In genomic region chr9:37329456-37329855, GRCm38 (mm10) we compare ENCODE assay signal across 10 mouse cellular contexts. TPM values are rescaled to one million over a fixed set of nuclear protein-coding genes. Genes with fewer than 3 reads are reported as not detected.
A peak's percentile ranks its signal among the peaks of the same experiment; 100 is the strongest.
DNase-seq lines count a peak whose midpoint lies in the region; ATAC-seq lines count a peak whose summit lies in the region.
"Had no signal": no experiment of that assay in that cellular context is flagged by ENCODE, and none has a peak within 500 bp of the region (broad histone marks: within the 10 kb centered on the region; RNA-seq: fewer than 3 reads in every experiment).

No protein-coding gene starts in this region.

- no peak overlapping the region for H3K27ac ChIP-seq in midbrain, embryonic 14.5 days (replicated peaks; ENCODE audit: low read depth, low read length)
- H3K27ac ChIP-seq in midbrain, embryonic 15.5 days = no peak overlapping the region
- H3K27ac ChIP-seq in heart, embryonic 12.5 days (ENCODE audit: poor library complexity, severe bottlenecking) = no peak overlapping the region
- H3K27ac ChIP-seq: limb, embryonic 13.5 days had no signal

- H3K4me2 ChIP-seq in midbrain, embryonic 14.5 days (ENCODE audit: low read length) = no peak overlapping the region
- no peak overlapping the region for H3K4me2 ChIP-seq in midbrain, embryonic 15.5 days
- no peak overlapping the region for H3K4me2 ChIP-seq in heart, embryonic 12.5 days
- H3K4me2 ChIP-seq: limb, embryonic 13.5 days had no signal

- H3K36me3 ChIP-seq in midbrain, embryonic 14.5 days (ENCODE audit: control insufficient read depth, insufficient read depth, low read length) = no peaks in the 10 kb centered on the region
- H3K36me3 ChIP-seq in midbrain, embryonic 15.5 days (replicated peaks) = no peaks in the 10 kb centered on the region
- H3K36me3 ChIP-seq in heart, embryonic 12.5 days = no peaks in the 10 kb centered on the region
- H3K36me3 ChIP-seq: limb, embryonic 13.5 days had no signal

- H3K9ac ChIP-seq in midbrain, embryonic 14.5 days (replicated peaks; ENCODE audit: low read length) = no peak overlapping the region
- H3K9ac ChIP-seq in midbrain, embryonic 15.5 days = no peak overlapping the region
- H3K9ac ChIP-seq in heart, embryonic 12.5 days = no peak overlapping the region
- H3K9ac ChIP-seq: limb, embryonic 13.5 days had no signal

- no peaks in the 10 kb centered on the region for H3K27me3 ChIP-seq in midbrain, embryonic 14.5 days (ENCODE audit: control insufficient read depth, insufficient read depth, low read length)
- no peaks in the 10 kb centered on the region for H3K27me3 ChIP-seq in midbrain, embryonic 15.5 days (replicated peaks)
- H3K27me3 ChIP-seq in heart, embryonic 12.5 days (replicated peaks) = no peaks in the 10 kb centered on the region
- H3K27me3 ChIP-seq: limb, embryonic 13.5 days had no signal

- no peak for ATAC-seq in midbrain, embryonic 14.5 days (ENCODE audit: low FRiP score, low TSS enrichment)
- no peak for ATAC-seq in midbrain, embryonic 15.5 days (replicated peaks)
- no peak for ATAC-seq in heart, embryonic 12.5 days (ENCODE audit: insufficient number of reproducible peaks, low FRiP score)
- ATAC-seq: intestine, embryonic 16.5 days had no signal

- no peaks in the 10 kb centered on the region for H3K9me3 ChIP-seq in midbrain, embryonic 14.5 days (ENCODE audit: control insufficient read depth, low read length)
- no peaks in the 10 kb centered on the region for H3K9me3 ChIP-seq in midbrain, embryonic 15.5 days
- no peaks in the 10 kb centered on the region for H3K9me3 ChIP-seq in heart, embryonic 12.5 days (replicated peaks)
- H3K9me3 ChIP-seq: limb, embryonic 13.5 days had no signal

- H3K4me3 ChIP-seq in midbrain, embryonic 14.5 days (replicated peaks; ENCODE audit: low read depth, low read length) = no peak overlapping the region
- H3K4me3 ChIP-seq in midbrain, embryonic 15.5 days = no peak overlapping the region
- H3K4me3 ChIP-seq in heart, embryonic 12.5 days = no peak overlapping the region
- H3K4me3 ChIP-seq: limb, embryonic 13.5 days had no signal

- DNase-seq in gastrocnemius, adult 18-20 months (ENCODE audit: low spot score) = peak; percentile 3
- DNase-seq in gastrocnemius, adult 8-10 months (ENCODE audit: low spot score in 2 of 2) = no peak
- peak; percentile 39 for DNase-seq in midbrain, embryonic 14.5 days
- peak; percentile 69 for DNase-seq in adipocyte (ENCODE audit: low spot score)
- peak; percentile 59 for DNase-seq in retina, embryonic 14.5 days (ENCODE audit: low spot score)
- no peak for DNase-seq in cerebellum, adult 11-12 months

- 36% methylated on average over 3 of the region's 3 CpGs for whole genome bisulfite sequencing in midbrain, embryonic 14.5 days
- 42% methylated on average over 3 of the region's 3 CpGs for WGBS in midbrain, embryonic 15.5 days
- WGBS in heart, embryonic 12.5 days = 40% methylated on average over 3 of the region's 3 CpGs

- H3K4me1 ChIP-seq in midbrain, embryonic 14.5 days (ENCODE audit: control insufficient read depth, insufficient read depth, low read length) = no peaks in the 10 kb centered on the region
- H3K4me1 ChIP-seq in midbrain, embryonic 15.5 days = no peaks in the 10 kb centered on the region
- H3K4me1 ChIP-seq in heart, embryonic 12.5 days (replicated peaks) = no peaks in the 10 kb centered on the region
- H3K4me1 ChIP-seq: limb, embryonic 13.5 days had no signal

RNA-seq across cellular contexts. Expression of gene Ccdc15, which starts 18.8 kb away (rescaled TPM):
- 1 to 10 TPM; 1.5 TPM for total RNA-seq in gastrocnemius, adult 18-20 months (2021)
- total RNA-seq in gastrocnemius, adult 8-10 months (2022) = 1 to 10 TPM; 1.3 to 1.7 (median 1.6) TPM
- polyA plus RNA-seq in midbrain, embryonic 14.5 days (2014; fragmentation: Nextera tagmentation; extraction: Ambion mirVana) = 8.5 and 9.4 TPM in 2 replicates
- 7.9 and 8.7 TPM in 2 replicates for polyA plus RNA-seq in midbrain, embryonic 15.5 days (2015; fragmentation: Nextera tagmentation; extraction: Ambion mirVana)
- 5.4 and 5.6 TPM in 2 replicates for polyA plus RNA-seq in heart, embryonic 12.5 days (2016; fragmentation: Nextera tagmentation; extraction: Ambion mirVana)

RNA-seq across cellular contexts. Expression of gene Hepacam, which starts 37.7 kb away (rescaled TPM):
- under 1 TPM; 0.11 to 0.17 TPM for total RNA-seq in gastrocnemius, adult 18-20 months (2021)
- total RNA-seq in gastrocnemius, adult 8-10 months (2022) = under 1 TPM in 1 of 4 experiments, not detected in 3; 0.21 TPM
- 6.1 and 11.9 TPM in 2 replicates for polyA plus RNA-seq in midbrain, embryonic 14.5 days (2014; fragmentation: Nextera tagmentation; extraction: Ambion mirVana)
- 12.3 and 15.1 TPM in 2 replicates for polyA plus RNA-seq in midbrain, embryonic 15.5 days (2015; fragmentation: Nextera tagmentation; extraction: Ambion mirVana)
- polyA plus RNA-seq in heart, embryonic 12.5 days (2016; fragmentation: Nextera tagmentation; extraction: Ambion mirVana) = 0.06 TPM in 1 of 2 replicates, not detected in the other

Comparison
In these comparisons a context has a peak if more than half of its experiments do, and no peak if none do; other contexts are left out.
1. DNase-seq: peak in gastrocnemius, adult 18-20 months (single experiment), midbrain, embryonic 14.5 days (single experiment), adipocyte (single experiment) and retina, embryonic 14.5 days (single experiment); none in gastrocnemius, adult 8-10 months (0 of 2) and cerebellum, adult 11-12 months (single experiment).